Mouse (Mus musculus) heart, postnatal 10 days (tissue): ENCODE data around the gene Rps15. TPM values are rescaled to one million over a fixed set of nuclear protein-coding genes. Genes with fewer than 3 reads are reported as not detected.
"Not testable (repeated sequence)": the region's sequence is repeated elsewhere in the genome, so short reads cannot be mapped to it uniquely, and the experiment has no call there.

Experiments used
- DNase-seq, 2 experiments: peaks; one replicate each; pipeline ENCODE4 v3.0.0; 2021
- intact Hi-C: fragments of 180-260 bp; cut with DNase I; formaldehyde crosslinking; loops from one replicate; pipeline ENCODE4 v1.15.1; 2025
- total RNA-seq, 2 experiments: library from RNA; stranded (reverse); gene quantifications; 2 replicates each; pipeline ENCODE4 v1.2.3; 2021

The Rps15 gene
- 100 to 1,000 TPM; 859 to 871 TPM for total RNA-seq

GRCm38 (mm10) chr10:80292251-80293146 lies at the start of gene Rps15:
Rps15 (plus strand) TSS chr10:80292453.
- intact Hi-C loops = no loop called here

GRCm38 (mm10) chr10:80242607-80243006 lies 49.6 kb upstream of the Rps15 start:
- intact Hi-C loops = no loop called here

More at GRCm38 (mm10) chr10:80292251-80293146, at the start of gene Rps15:
- peak; percentile 96 for DNase-seq

GRCm38 (mm10) chr10:80244791-80245399 lies 47.4 kb upstream of the Rps15 start:
- intact Hi-C loops = loop anchor here (1.0 kb wide), 2 partner anchors 46 to 70 kb away; no protein-coding TSS in a partner anchor
- peak in 1 of 2 experiments; percentile 38 for DNase-seq

More at GRCm38 (mm10) chr10:80242607-80243006, 49.6 kb upstream of the Rps15 start:
- DNase-seq = no peak

GRCm38 (mm10) chr10:80245600-80245999 lies 46.7 kb upstream of the Rps15 start:
- intact Hi-C loops = loop anchor here (1.0 kb wide), 2 partner anchors 46 to 70 kb away; no protein-coding TSS in a partner anchor
- peak; percentile 87 to 92 for DNase-seq

GRCm38 (mm10) chr10:80247849-80248248 lies 44.4 kb upstream of the Rps15 start:
- DNase-seq = no peak
- intact Hi-C loops = no loop called here

GRCm38 (mm10) chr10:80248437-80248836 lies 43.8 kb upstream of the Rps15 start:
- intact Hi-C loops, DNase-seq: not testable (repeated sequence)

- peak; percentile 97 to 98 for DNase-seq
- intact Hi-C loops = no loop called here
Measured at GRCm38 (mm10) chr10:80248971-80249640, 43.1 kb upstream of the Rps15 start, which contains the start of gene Ndufs7. Ndufs7 (plus strand) TSS chr10:80249121.

GRCm38 (mm10) chr10:80250059-80250458 lies 42.2 kb upstream of the Rps15 start:
- no peak for DNase-seq
- intact Hi-C loops = no loop called here

- intact Hi-C loops = no loop called here
- DNase-seq = no peak
Measured at GRCm38 (mm10) chr10:80250573-80250972, 41.7 kb upstream of the Rps15 start.

- intact Hi-C loops = no loop called here
- DNase-seq = no peak
Measured at GRCm38 (mm10) chr10:80252011-80252410, 40.2 kb upstream of the Rps15 start.

- intact Hi-C loops = no loop called here
- DNase-seq = peak; percentile 67 to 76
Measured at GRCm38 (mm10) chr10:80252493-80253274, 39.6 kb upstream of the Rps15 start.

GRCm38 (mm10) chr10:80253551-80253950 lies 38.7 kb upstream of the Rps15 start:
- intact Hi-C loops = no loop called here
- DNase-seq = no peak

GRCm38 (mm10) chr10:80254331-80255297 lies 37.6 kb upstream of the Rps15 start:
- intact Hi-C loops = no loop called here

GRCm38 (mm10) chr10:80255881-80256535 lies 36.2 kb upstream of the Rps15 start:
- DNase-seq = peak; percentile 54 to 56
- intact Hi-C loops = no loop called here

More at GRCm38 (mm10) chr10:80254331-80255297, 37.6 kb upstream of the Rps15 start:
- no peak for DNase-seq

GRCm38 (mm10) chr10:80257936-80258335 lies 34.3 kb upstream of the Rps15 start:
- intact Hi-C loops = no loop called here
- no peak for DNase-seq

GRCm38 (mm10) chr10:80258752-80259462 lies 33.3 kb upstream of the Rps15 start:
- no peak for DNase-seq
- intact Hi-C loops = no loop called here

GRCm38 (mm10) chr10:80259463-80259805 lies 32.8 kb upstream of the Rps15 start:
- no peak for DNase-seq
- intact Hi-C loops = no loop called here
